Mouse (Mus musculus) NIH3T3 (cell line): ENCODE results near the gene Mroh7.
A peak's percentile ranks its signal among the peaks of the same experiment; 100 is the strongest.

Source experiments
- DNase-seq: peaks from one replicate; pipeline ENCODE4 v3.0.0-alpha.2; 2012; ENCODE audit warnings: low read depth

The Mroh7 gene

GRCm38 (mm10) chr4:106632313-106632712, 98.4 kb downstream of the Mroh7 start:
- peak; percentile 61 for DNase-seq
